Mouse (Mus musculus): ENCODE measurements around the gene Vmn1r6.
"Not testable (repeated sequence)": the region's sequence is repeated elsewhere in the genome, so short reads cannot be mapped to it uniquely, and the experiment has no call there.

Vmn1r6 gene

DNA sequence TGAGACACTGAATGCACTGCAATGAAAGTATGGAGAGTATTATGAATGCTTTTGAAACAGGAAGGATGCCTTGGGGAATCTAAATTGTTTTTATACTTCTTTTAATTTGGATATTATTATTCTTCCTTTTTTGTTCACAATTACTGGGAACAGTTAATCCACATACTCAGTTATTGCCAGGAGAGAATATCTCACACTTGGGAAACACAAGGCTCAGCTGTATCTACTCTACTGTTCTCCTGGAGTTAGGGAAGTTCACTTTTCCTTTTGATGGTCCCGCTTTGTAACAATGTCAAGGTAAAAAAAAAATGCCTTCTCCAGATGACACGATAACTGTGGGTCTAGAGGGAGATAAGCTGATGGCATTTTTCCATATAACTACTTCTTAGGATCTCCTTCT is at the start of gene Vmn1r6:
Vmn1r6 (plus strand) TSS at position 301 of the 400 bp plus-strand sequence.
- no peak for DNase-seq (ENCODE audit: extremely low spot score, low spot score)

DNA sequence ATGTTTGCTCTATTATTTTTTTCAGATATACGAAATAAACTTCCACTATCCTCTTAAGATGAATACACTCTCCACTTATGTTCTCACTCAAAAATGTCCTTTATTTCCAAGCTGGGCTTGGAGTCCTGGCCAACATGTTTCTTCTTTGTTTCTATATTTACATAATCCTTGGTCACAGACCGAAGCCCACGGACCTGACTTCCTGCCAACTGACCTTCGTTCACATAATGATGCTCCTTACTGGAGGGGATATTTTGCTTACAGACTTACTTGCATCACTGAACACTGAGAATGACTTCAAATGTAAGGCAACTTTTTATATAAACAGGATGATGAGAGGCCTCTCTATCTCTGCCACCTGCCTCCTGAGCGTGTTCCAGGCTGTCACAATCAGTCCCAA is 40.6 kb upstream of the Vmn1r6 start:
- DNase-seq (ENCODE audit: extremely low spot score, low spot score), result no peak

- DNase-seq (ENCODE audit: extremely low spot score, low spot score), result no peak
These were observed 27.1 kb upstream of the Vmn1r6 start, which contains the start of gene Vmn1r5 for GRCm38 (mm10) chr6:56969973-56970372. TSS of gene Vmn1r5 (plus strand) at chr6:56970273.

DNA sequence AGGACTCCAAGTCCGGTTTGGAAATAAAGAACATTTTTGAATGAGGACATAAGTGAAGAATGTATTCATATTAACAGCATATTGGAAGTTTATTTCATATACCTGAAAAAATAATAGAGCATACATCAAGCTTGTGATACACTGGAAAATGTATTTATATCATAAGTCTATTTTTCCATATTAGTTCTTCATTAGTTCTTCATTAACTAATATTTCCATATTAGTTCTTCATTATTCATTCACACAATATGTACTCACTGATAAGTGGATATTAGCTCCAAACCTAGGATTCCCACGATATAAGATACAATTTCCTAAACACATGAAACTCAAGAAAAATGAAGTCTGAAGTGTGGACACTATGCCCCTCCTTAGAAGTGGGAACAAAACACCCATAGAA is 28.2 kb downstream of the Vmn1r6 start, which contains the start of gene Vmn1r7:
Vmn1r7 (minus strand) TSS at position 101 of the 400 bp plus-strand sequence.
- DNase-seq (ENCODE audit: extremely low spot score, low spot score), result not testable (repeated sequence)

- DNase-seq (ENCODE audit: extremely low spot score, low spot score), result no peak
These were observed 34.9 kb downstream of the Vmn1r6 start, which contains the start of gene Vmn1r8 for GRCm38 (mm10) chr6:57031984-57032383. TSS of gene Vmn1r8 (plus strand) at chr6:57032284.

- no peak for DNase-seq (ENCODE audit: extremely low spot score, low spot score)
These were observed 37.6 kb downstream of the Vmn1r6 start for GRCm38 (mm10) chr6:57034674-57035073.
